Mouse (Mus musculus) intestine, postnatal 0 days (tissue): ENCODE results near the gene Trak1. TPM values are rescaled to one million over a fixed set of nuclear protein-coding genes. Genes with fewer than 3 reads are reported as not detected.

ENCODE experiments used
- ATAC-seq: fragments of 200-750 bp; cut with Nextera tagmentation; 2 replicates; pipeline ENCODE4 v1.8.0; 2017; ENCODE audit warnings: mild to moderate bottlenecking, moderate TSS enrichment, moderate library complexity
- H3K27ac ChIP-seq: fragments of 300-500 bp; sonication (generic); 2 replicates; pipeline ENCODE4 v1.5.1; 2014; ENCODE audit warnings: mild to moderate bottlenecking, low read depth, low read length, moderate library complexity
- H3K27me3 ChIP-seq: fragments of 300-500 bp; sonication (generic); replicated peaks from 2 replicates; pipeline ENCODE4 v1.6.1; 2014; ENCODE audit warnings: low read length, mixed read lengths; ENCODE audit not compliant: control insufficient read depth, insufficient read depth
- H3K36me3 ChIP-seq: fragments of 300-500 bp; sonication (generic); 2 replicates; pipeline ENCODE4 v1.6.1; 2014; ENCODE audit warnings: mild to moderate bottlenecking, moderate library complexity; ENCODE audit not compliant: control insufficient read depth, insufficient read depth
- H3K4me1 ChIP-seq: fragments of 300-500 bp; sonication (generic); replicated peaks from 2 replicates; pipeline ENCODE4 v1.6.1; 2014; ENCODE audit warnings: antibody characterized with exemption, low read length, mixed read lengths; ENCODE audit not compliant: control insufficient read depth, insufficient read depth
- H3K4me2 ChIP-seq: fragments of 300-500 bp; sonication (generic); replicated peaks from 2 replicates; pipeline ENCODE4 v1.6.1; 2014; ENCODE audit warnings: low read depth, mild to moderate bottlenecking, moderate library complexity
- H3K4me3 ChIP-seq: fragments of 300-500 bp; sonication (generic); 2 replicates; pipeline ENCODE4 v1.5.1; 2014; ENCODE audit warnings: low read depth, low read length
- H3K9ac ChIP-seq: fragments of 300-500 bp; sonication (generic); 2 replicates; pipeline ENCODE4 v1.6.1; 2014; ENCODE audit warnings: mild to moderate bottlenecking, low read depth, low read length
- H3K9me3 ChIP-seq: fragments of 300-500 bp; sonication (generic); 2 replicates; pipeline ENCODE4 v1.6.1; 2016; ENCODE audit warnings: mixed run types; ENCODE audit not compliant: control insufficient read depth
- CTCF ChIP-seq: sonication (generic); IDR thresholded peaks from 2 replicates; pipeline ENCODE4 v1.5.1; 2016; ENCODE audit warnings: low read depth, mild to moderate bottlenecking, control low read depth, antibody characterized with exemption, moderate library complexity
- WGBS: fragments of 180-500 bp; shearing (Covaris S2); extraction: QIAGEN DNeasy Blood & Tissue Kit; methylation state at CpG from one replicate; pipeline ENCODE4 v1.1.7; 2014; 5-methylcytosine and 5-hydroxymethylcytosine counted together
- polyA plus RNA-seq: library from polyadenylated mRNA; unstranded; fragments of >200 nt; fragmentation: Nextera tagmentation; extraction: Ambion mirVana; gene quantifications from 2 replicates; pipeline ENCODE4 v1.2.1, GENCODE M21; 2015

Trak1 gene
- polyA plus RNA-seq, 1 experiment from 2014 or later = 16.3 TPM

DNA sequence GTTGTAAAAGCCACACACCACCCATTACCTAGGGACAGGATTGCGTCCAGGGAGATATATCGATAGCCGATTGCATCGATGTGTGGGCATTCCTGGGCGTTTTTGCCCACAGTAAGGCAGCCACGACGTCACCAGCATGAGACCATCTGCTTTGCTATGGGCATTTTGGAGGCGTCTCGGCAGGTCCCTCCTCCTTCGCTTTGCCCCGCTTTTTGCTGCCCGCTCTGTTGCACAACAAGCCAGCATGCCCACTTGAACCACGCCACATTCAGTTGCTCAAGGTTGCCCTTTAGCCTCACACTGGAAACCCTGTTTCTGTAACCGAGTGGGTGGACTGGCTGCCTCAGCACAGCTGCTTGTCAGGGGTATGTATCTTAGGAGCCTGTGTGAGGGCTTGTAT, 85.3 kb downstream of the Trak1 start:
- Histone ChIP-seq H3K9ac (no peak overlapping the region), H3K4me1 (peaks cover 15% of the 10 kb centered on the region; the same call in 1 of the 2 replicates), H3K36me3 (peaks cover 3% of the 10 kb centered on the region; the same call in 1 of the 2 replicates), H3K27ac (peak overlapping the region; percentile 29; the same call in 1 of the 2 replicates), H3K9me3 (no peaks in the 10 kb centered on the region), H3K4me2 (peak overlapping the region; percentile 30; the same call in 1 of the 2 replicates), H3K4me3 (no peak overlapping the region), H3K27me3 (no peaks in the 10 kb centered on the region)
- WGBS = 75% methylated on average over 14 of the region's 14 CpGs
- ATAC-seq = peak; percentile 41; the same call in 1 of the 2 replicates
- TF ChIP-seq CTCF = no peak

DNA sequence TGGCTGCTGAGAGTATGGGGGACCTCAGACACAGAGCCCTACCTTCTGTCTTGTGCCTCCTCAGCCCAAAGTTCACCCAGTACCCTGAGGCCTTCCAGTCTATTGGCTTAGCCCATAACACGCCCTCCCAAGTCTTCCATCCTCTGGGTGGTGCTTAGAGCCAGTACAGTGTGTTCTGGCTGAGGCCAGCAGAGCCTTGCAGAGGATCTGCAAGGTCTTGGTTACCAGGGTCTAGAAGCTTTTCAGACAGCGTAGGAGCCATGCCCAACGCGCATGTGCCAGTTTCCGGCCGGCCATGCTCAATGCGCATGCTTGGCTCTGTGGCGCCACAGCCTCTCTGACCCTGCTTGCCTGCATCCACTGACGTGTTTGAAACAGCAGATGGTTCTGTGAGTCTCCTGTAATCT, 85.9 kb downstream of the Trak1 start:
- peak; percentile 70 for ATAC-seq
- Histone ChIP-seq H3K36me3 (peaks cover 3% of the 10 kb centered on the region; the same call in 1 of the 2 replicates), H3K27me3 (no peaks in the 10 kb centered on the region), H3K27ac (peak overlapping the region; percentile 29; the same call in 1 of the 2 replicates), H3K9ac (no peak overlapping the region), H3K4me2 (peak overlapping the region; percentile 17; the same call in 1 of the 2 replicates), H3K4me3 (no peak overlapping the region), H3K4me1 (peaks cover 15% of the 10 kb centered on the region; the same call in 1 of the 2 replicates), H3K9me3 (no peaks in the 10 kb centered on the region)
- no peak for TF ChIP-seq CTCF
- WGBS = 76% methylated on average over 9 of the region's 9 CpGs

DNA sequence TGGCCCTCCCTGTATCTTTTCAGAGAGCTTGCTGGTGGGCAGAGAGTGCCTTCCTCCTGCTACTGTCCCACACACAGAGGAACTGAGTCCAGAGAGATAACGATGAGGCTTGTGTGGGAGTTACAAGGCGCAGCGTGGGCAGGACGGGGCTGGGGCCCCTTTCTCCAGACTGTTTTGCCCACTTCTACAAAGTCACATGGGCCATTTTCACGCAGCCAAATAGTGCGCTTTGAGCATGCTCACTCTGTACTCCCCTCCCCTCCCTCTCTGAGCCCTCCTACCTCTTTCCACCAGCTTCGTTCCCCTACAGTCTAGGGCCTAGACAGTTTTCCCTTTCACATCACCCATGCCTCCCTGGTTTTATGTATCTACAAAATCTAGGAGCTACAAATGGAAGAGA, 87.3 kb downstream of the Trak1 start:
- no peaks in the 10 kb centered on the region for H3K27me3 ChIP-seq
- no peak for ATAC-seq
- H3K4me3 ChIP-seq = no peak overlapping the region
- no peak for TF ChIP-seq CTCF
- H3K27ac ChIP-seq = no peak overlapping the region
- H3K36me3 ChIP-seq = peaks cover 5% of the 10 kb centered on the region; the same call in 1 of the 2 replicates
- no peak overlapping the region for H3K9ac ChIP-seq
- 87% methylated on average over 7 of the region's 7 CpGs for WGBS
- H3K9me3 ChIP-seq = no peaks in the 10 kb centered on the region
- H3K4me2 ChIP-seq = no peak overlapping the region
- peaks cover 15% of the 10 kb centered on the region; the same call in 1 of the 2 replicates for H3K4me1 ChIP-seq

GRCm38 (mm10) chr9:121385091-121385748, 87.9 kb downstream of the Trak1 start:
- no peaks in the 10 kb centered on the region for H3K9me3 ChIP-seq
- ATAC-seq = no peak
- no peak overlapping the region for H3K4me3 ChIP-seq
- H3K27me3 ChIP-seq = no peaks in the 10 kb centered on the region
- H3K4me2 ChIP-seq = peak overlapping the region; percentile 7; the same call in 1 of the 2 replicates
- TF ChIP-seq CTCF = peak; percentile 95
- peaks cover 15% of the 10 kb centered on the region; the same call in 1 of the 2 replicates for H3K4me1 ChIP-seq
- H3K27ac ChIP-seq = no peak overlapping the region
- 36% methylated on average over 16 of the region's 16 CpGs for WGBS
- H3K9ac ChIP-seq = no peak overlapping the region
- peaks cover 7% of the 10 kb centered on the region; the same call in 1 of the 2 replicates for H3K36me3 ChIP-seq

GRCm38 (mm10) chr9:121385749-121386350, 88.5 kb downstream of the Trak1 start:
- no peaks in the 10 kb centered on the region for H3K27me3 ChIP-seq
- no peak overlapping the region for H3K27ac ChIP-seq
- 88% methylated on average over 12 of the region's 12 CpGs for WGBS

DNA sequence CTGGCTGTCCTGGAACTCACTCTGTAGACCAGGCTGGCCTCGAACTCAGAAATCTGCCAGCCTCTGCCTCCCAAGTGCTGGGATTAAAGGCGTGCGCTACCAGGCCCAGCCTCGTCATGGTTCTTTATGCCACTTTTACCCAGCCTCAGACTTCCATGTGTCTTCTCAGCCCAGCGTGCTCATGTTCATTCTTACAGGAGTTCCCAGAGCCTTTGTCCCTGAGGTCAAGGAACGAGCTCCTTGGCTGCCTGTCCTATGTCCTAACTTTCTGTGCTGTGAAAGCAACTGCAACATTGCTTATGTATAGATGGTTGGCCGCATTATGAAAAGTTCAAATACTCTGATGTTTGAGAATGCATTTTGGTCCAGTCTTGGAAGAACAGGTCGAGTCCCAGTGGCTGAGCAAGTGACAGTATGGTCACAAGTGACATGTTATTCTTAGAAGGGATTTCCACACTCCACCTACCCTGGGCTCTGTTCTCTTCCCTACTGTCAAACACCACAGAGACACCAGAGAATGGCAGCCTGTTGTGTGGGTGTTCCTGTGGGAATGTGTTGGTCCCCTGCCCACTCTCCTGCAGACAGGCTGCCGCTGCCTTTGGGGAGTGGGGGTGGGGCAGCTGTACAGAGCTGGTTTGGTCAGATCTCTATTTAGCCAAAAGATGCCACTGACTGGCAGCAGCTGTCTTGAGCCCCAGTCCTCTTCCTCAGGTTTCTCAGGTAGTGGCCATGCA, 90.4 kb downstream of the Trak1 start:
- H3K4me2 ChIP-seq = no peak overlapping the region
- peaks cover 3% of the 10 kb centered on the region; the same call in 1 of the 2 replicates for H3K4me1 ChIP-seq
- no peak for ATAC-seq
- peaks cover 10% of the 10 kb centered on the region; the same call in 1 of the 2 replicates for H3K36me3 ChIP-seq
- no peak overlapping the region for H3K27ac ChIP-seq
- 75% methylated on average over 9 of the region's 9 CpGs for WGBS
- no peaks in the 10 kb centered on the region for H3K27me3 ChIP-seq
- TF ChIP-seq CTCF = no peak
- H3K4me3 ChIP-seq = no peak overlapping the region
- H3K9me3 ChIP-seq = no peaks in the 10 kb centered on the region
- no peak overlapping the region for H3K9ac ChIP-seq

More at GRCm38 (mm10) chr9:121385749-121386350, 88.5 kb downstream of the Trak1 start:
- H3K9ac ChIP-seq = no peak overlapping the region
- no peak overlapping the region for H3K4me3 ChIP-seq
- H3K4me1 ChIP-seq = peaks cover 12% of the 10 kb centered on the region; the same call in 1 of the 2 replicates
- no peak for TF ChIP-seq CTCF
- peaks cover 7% of the 10 kb centered on the region; the same call in 1 of the 2 replicates for H3K36me3 ChIP-seq
- no peak for ATAC-seq
- no peak overlapping the region for H3K4me2 ChIP-seq
- H3K9me3 ChIP-seq = no peaks in the 10 kb centered on the region
